Mouse (Mus musculus) embryonic facial prominence, embryonic 11.5 days (tissue): ENCODE results near the gene Tcp11l2. TPM values are rescaled to one million over a fixed set of nuclear protein-coding genes. Genes with fewer than 3 reads are reported as not detected.

Experiments used
- ATAC-seq: fragments of 200-750 bp; cut with Nextera tagmentation; replicated peaks from 2 replicates; pipeline ENCODE4 v1.8.0; 2017; ENCODE audit warnings: low read depth; ENCODE audit not compliant: insufficient number of reproducible peaks, low FRiP score, low TSS enrichment
- DNase-seq: peaks from one replicate; pipeline ENCODE4 v3.0.0-alpha.2; 2015; ENCODE audit warnings: low spot score
- H3K27ac ChIP-seq: fragments of 300-500 bp; sonication (generic); replicated peaks from 2 replicates; pipeline ENCODE4 v1.5.1; 2014; ENCODE audit warnings: mild to moderate bottlenecking, low read depth, low read length, control low read depth
- H3K27me3 ChIP-seq: fragments of 300-500 bp; sonication (generic); 2 replicates; pipeline ENCODE4 v1.6.1; 2014; ENCODE audit warnings: mild to moderate bottlenecking, low read length, moderate library complexity, mixed read lengths; ENCODE audit not compliant: control insufficient read depth, insufficient read depth
- H3K36me3 ChIP-seq: fragments of 300-500 bp; sonication (generic); replicated peaks from 2 replicates; pipeline ENCODE4 v1.6.1; 2014; ENCODE audit warnings: low read depth, mild to moderate bottlenecking, low read length, moderate library complexity, mixed read lengths; ENCODE audit not compliant: control insufficient read depth, insufficient read depth
- H3K4me1 ChIP-seq: fragments of 300-500 bp; sonication (generic); 2 replicates; pipeline ENCODE4 v1.6.1; 2014; ENCODE audit warnings: low read length, mixed read lengths; ENCODE audit not compliant: control insufficient read depth, insufficient read depth
- H3K4me2 ChIP-seq: fragments of 300-500 bp; sonication (generic); 2 replicates; pipeline ENCODE4 v1.6.1; 2014; ENCODE audit warnings: low read depth, mild to moderate bottlenecking, control low read depth, low read length, moderate library complexity
- H3K4me3 ChIP-seq: fragments of 300-500 bp; sonication (generic); 2 replicates; pipeline ENCODE4 v1.5.1; 2014; ENCODE audit warnings: low read depth, low read length, control low read depth
- H3K9ac ChIP-seq: fragments of 300-500 bp; sonication (generic); replicated peaks from 2 replicates; pipeline ENCODE4 v1.6.1; 2014; ENCODE audit warnings: mild to moderate bottlenecking, control low read depth, low read length
- H3K9me3 ChIP-seq: fragments of 300-500 bp; sonication (generic); replicated peaks from 2 replicates; pipeline ENCODE4 v1.6.1; 2016; ENCODE audit warnings: mild to moderate bottlenecking, low read length, inconsistent platforms, mixed read lengths; ENCODE audit not compliant: control insufficient read depth
- WGBS: fragments of 180-500 bp; shearing (Covaris S2); extraction: QIAGEN DNeasy Blood & Tissue Kit; methylation state at CpG from one replicate; pipeline ENCODE4 v1.1.7; 2014; 5-methylcytosine and 5-hydroxymethylcytosine counted together
- polyA plus RNA-seq: library from polyadenylated mRNA; unstranded; fragments of >200 nt; fragmentation: Nextera tagmentation; extraction: Ambion mirVana; gene quantifications from 2 replicates; pipeline ENCODE4 v1.2.1, GENCODE M21; 2014

Gene Tcp11l2
- polyA plus RNA-seq, 1 experiment from 2014 or later: 9.7 TPM

- ATAC-seq: peak; percentile 85
- Histone ChIP-seq H3K27me3 (no peaks in the 10 kb centered on the region), H3K4me2 (peak within 1 kb of the TSS; percentile 51), H3K4me3 (peak within 1 kb of the TSS; percentile 93), H3K36me3 (no peaks in the 10 kb centered on the region), H3K27ac (peak within 1 kb of the TSS; percentile 85), H3K4me1 (peaks cover 3% of the 10 kb centered on the region; the same call in 1 of the 2 replicates), H3K9me3 (no peaks in the 10 kb centered on the region), H3K9ac (peak within 1 kb of the TSS; percentile 97)
- 1% methylated on average over 38 of the region's 64 CpGs for WGBS
- DNase-seq: peak; percentile 87
Observed at GRCm38 (mm10) chr10:84533912-84534671, 42.3 kb upstream of the Tcp11l2 start, which contains the start of gene Ckap4. Gene Ckap4 (minus strand): TSS chr10:84534062.

DNA sequence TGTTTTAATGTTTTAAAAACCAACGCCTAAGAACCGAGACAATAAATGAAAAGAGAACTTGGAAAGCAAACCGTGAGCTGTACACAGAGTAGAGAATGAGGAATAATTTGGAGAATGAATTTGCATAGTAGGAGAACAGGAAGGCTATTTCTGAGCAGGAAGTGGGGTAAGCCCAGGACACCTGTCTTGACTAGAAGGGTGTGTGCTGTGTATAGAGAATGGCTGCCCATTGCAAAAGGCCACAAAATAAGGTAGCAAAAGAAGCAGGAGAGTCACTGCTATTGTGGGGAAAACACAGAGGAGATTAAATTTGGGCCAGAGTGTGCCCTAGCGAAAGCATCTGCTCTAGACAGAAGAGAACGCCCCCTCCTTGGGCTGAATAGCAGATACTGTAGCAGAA, 41.0 kb upstream of the Tcp11l2 start:
- H3K9ac ChIP-seq: no peak overlapping the region
- whole genome bisulfite sequencing: 85% methylated on average over 5 of the region's 5 CpGs
- H3K4me2 ChIP-seq: no peak overlapping the region
- no peaks in the 10 kb centered on the region for H3K27me3 ChIP-seq
- no peak overlapping the region for H3K4me3 ChIP-seq
- no peak overlapping the region for H3K27ac ChIP-seq
- no peak for ATAC-seq
- no peak for DNase-seq
- no peaks in the 10 kb centered on the region for H3K36me3 ChIP-seq
- no peaks in the 10 kb centered on the region for H3K9me3 ChIP-seq
- H3K4me1 ChIP-seq: peaks cover 2% of the 10 kb centered on the region; the same call in 1 of the 2 replicates

GRCm38 (mm10) chr10:84535859-84536258, 40.6 kb upstream of the Tcp11l2 start:
- no peak overlapping the region for H3K27ac ChIP-seq
- H3K4me2 ChIP-seq: no peak overlapping the region
- H3K9ac ChIP-seq: no peak overlapping the region
- 60% methylated on average over 4 of the region's 4 CpGs for WGBS
- H3K36me3 ChIP-seq: no peaks in the 10 kb centered on the region
- H3K27me3 ChIP-seq: no peaks in the 10 kb centered on the region
- no peaks in the 10 kb centered on the region for H3K4me1 ChIP-seq
- DNase-seq (no peak), ATAC-seq (no peak)
- no peak overlapping the region for H3K4me3 ChIP-seq
- no peaks in the 10 kb centered on the region for H3K9me3 ChIP-seq

DNA sequence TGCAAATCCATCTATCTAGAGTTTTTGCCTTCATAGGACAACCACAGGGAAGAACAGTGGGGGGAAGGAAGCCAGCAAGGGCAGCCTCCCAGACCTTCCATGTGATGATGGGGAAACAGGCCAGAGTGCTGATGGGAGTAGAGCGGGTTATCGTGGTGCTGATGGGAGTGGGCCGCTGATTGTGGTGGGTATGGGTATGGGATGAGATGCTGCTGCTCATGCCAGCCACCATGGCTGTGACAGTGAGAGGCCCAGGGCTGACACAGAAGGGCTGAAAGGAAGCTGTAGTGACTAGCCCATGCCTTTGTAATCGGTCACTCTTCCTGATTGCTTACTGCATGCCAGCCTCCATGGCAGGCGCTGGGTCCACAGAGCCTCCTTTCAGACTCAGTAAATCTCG, 36.8 kb upstream of the Tcp11l2 start:
- H3K4me1 ChIP-seq: no peaks in the 10 kb centered on the region
- H3K9ac ChIP-seq: no peak overlapping the region
- H3K27ac ChIP-seq: no peak overlapping the region
- no peak for DNase-seq
- no peaks in the 10 kb centered on the region for H3K36me3 ChIP-seq
- WGBS: 85% methylated on average over 6 of the region's 6 CpGs
- H3K4me3 ChIP-seq: no peak overlapping the region
- no peak for ATAC-seq
- no peak overlapping the region for H3K4me2 ChIP-seq
- no peaks in the 10 kb centered on the region for H3K9me3 ChIP-seq
- H3K27me3 ChIP-seq: no peaks in the 10 kb centered on the region

DNA sequence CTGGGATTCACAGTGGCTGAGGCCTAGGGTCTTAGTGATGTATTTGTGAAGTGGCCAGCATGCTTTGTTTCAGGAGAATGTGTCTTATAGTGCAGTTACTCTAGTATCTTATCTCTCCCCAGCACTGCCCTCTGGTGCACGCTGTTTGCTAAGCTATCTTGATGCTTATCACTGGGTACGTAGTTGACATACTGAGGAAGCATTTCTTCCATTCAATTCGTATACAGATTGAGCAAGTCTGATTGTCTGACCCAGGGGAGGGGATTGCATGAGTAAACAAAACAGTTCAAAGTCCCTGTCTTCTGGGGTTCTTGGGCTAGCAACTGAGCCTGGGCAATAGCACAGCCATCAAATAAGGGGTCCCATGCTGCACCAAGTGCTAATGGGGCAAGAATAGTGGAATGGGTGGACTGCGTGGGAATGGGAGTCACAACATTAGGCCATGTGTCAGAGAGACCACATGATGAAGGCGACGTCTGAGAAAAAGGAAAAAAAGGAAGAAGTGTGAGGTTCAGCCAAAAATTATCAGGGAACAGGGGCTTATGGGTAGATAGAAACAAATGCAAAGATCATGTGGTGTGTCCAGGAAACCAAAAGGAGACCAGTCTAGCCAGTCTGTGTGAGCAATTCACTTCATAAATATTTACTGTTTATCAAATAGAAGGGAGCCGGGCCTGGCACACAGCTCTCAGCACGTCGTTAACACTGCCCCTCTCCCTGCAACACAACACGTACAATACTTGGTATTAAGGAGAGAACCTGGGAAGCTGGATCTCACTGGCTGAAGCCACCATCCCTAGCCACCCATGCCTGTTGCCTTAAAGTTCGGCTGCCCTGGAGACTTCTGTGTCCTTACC, 33.4 kb upstream of the Tcp11l2 start:
- Histone ChIP-seq H3K4me3 (no peak overlapping the region), H3K27ac (no peak overlapping the region), H3K9me3 (no peaks in the 10 kb centered on the region), H3K4me2 (no peak overlapping the region), H3K36me3 (no peaks in the 10 kb centered on the region), H3K27me3 (no peaks in the 10 kb centered on the region), H3K9ac (no peak overlapping the region), H3K4me1 (no peaks in the 10 kb centered on the region)
- no peak for ATAC-seq
- 85% methylated on average over 11 of the region's 11 CpGs for WGBS
- no peak for DNase-seq

DNA sequence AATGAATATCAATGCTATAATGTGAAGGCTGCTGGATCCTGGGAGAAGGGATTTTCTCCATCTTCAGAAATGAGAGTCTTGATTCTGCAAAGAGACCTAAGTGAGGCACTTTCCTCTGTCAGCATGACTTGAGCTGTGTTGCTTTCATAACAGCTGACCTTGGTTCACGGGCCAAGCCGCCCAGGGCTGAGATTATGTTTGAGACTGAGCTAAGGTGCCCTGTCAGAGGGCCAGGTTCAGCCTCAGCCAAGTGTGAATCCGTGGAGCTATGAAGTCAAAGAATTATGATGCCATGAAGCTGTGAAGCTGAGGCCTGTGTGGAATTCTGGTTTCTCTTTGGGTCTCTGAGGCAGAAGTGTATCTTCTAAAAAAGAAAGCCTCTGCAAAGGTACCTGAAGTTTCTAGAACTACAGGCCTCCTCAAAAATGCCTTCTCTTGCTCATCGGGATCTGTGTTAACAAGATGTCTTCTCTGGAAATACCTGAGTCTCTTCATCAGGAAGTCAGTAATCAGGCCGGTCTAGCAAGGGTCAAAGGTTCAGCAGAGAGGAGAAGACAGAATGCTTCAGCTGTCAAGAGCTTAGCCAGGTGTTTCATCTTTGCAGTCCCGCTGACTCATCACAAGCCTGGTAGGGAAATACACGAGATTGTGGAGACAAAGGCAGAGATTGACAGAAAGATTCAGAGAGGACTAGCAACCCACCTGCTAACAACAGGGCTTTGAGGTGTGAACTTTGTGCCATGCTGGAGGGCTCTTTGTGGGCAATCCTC, 31.4 kb upstream of the Tcp11l2 start:
- Histone ChIP-seq H3K9ac (no peak overlapping the region), H3K4me3 (no peak overlapping the region), H3K36me3 (no peaks in the 10 kb centered on the region), H3K27ac (no peak overlapping the region), H3K27me3 (no peaks in the 10 kb centered on the region), H3K4me2 (no peak overlapping the region), H3K9me3 (no peaks in the 10 kb centered on the region), H3K4me1 (no peaks in the 10 kb centered on the region)
- WGBS: 58% methylated on average over 7 of the region's 7 CpGs
- DNase-seq (no peak), ATAC-seq (no peak)

DNA sequence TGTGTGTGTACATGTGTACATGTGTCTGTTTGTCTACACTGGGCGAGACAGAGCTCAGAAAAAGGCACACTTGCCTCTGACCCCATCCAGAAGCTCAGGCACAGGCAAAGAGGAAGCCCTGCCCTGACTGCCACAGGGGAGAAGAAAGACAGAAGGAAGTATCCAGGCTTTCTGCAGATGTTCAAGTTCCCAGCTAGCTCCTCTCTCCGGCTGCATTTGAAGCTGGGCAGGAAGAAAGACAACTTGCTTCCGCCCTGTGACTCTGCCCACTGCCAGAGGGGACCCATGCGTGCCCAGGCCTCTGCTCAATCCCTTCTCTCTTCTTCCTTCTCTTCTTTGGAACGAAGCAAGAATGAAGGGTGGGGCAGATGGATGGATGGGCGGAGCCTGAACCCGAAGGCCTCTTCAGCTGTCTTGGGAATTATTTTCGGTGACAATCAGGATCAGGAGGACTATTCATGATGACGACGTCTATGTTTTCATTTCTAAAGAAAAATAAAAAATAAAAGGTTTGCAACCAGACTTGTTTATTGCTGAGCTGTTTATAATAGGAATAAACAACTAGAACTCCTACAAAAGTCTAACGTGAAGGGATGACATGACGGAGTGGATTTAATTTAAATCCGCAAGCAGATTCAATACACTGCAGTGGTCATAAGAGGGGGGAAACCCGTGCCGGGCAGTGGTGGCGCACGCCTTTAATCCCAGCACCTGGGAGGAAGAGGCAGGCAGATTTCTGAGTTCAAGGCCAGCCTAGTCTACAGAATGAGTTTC, 27.1 kb upstream of the Tcp11l2 start:
- ATAC-seq (no peak), DNase-seq (no peak)
- no peak overlapping the region for H3K27ac ChIP-seq
- H3K36me3 ChIP-seq: no peaks in the 10 kb centered on the region
- no peaks in the 10 kb centered on the region for H3K27me3 ChIP-seq
- no peak overlapping the region for H3K4me3 ChIP-seq
- no peak overlapping the region for H3K9ac ChIP-seq
- H3K4me2 ChIP-seq: no peak overlapping the region
- no peaks in the 10 kb centered on the region for H3K4me1 ChIP-seq
- WGBS: 84% methylated on average over 17 of the region's 17 CpGs
- no peaks in the 10 kb centered on the region for H3K9me3 ChIP-seq
